Mouse (Mus musculus): Measurements from ENCODE around the gene Ppfia1.

DNA sequence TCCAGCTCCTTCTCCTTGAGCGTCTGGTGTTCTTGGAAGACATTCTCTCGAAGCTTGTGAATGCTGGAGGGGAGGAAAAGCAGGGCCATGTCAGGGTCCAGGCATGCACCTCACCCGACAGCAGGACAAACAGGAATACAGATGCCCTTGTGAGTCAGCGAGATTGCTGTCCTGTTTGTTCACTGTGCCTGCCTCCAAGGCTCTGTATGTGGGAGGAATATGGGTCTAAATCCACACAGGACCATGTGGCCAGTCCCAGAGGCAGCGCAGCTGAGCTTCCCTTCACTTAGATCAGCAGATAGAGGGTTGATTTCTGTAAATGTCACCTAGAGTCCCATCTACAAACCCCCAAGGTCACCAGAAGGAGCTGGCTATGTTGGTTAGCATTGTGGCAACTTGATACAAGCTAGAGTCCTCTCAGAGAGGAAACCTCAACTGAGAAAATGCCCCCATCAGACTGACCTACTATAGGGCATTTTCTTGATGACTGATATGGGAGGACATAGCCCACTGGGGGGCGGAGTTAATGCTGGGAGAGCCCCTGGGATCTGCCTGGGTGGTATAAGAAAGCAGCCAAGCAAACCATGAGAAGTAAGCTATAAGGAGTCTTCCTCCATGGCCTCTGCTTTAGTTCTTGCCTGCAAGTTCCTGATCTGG is 92.2 kb downstream of the Ppfia1 start:
- TF ChIP-seq POLR2A (IDR thresholded peaks at IDR 0.05; ENCODE audit: borderline replicate concordance, extremely low read depth, insufficient read depth, insufficient read length, poor library complexity, severe bottlenecking) = no peak
- no peak for TF ChIP-seq CTCF (IDR thresholded peaks at IDR 0.05; ENCODE audit: borderline replicate concordance, extremely low read depth, insufficient read depth, insufficient read length)
